Mouse (Mus musculus) splenic B cell, adult 2 months (primary cell): ENCODE data around the gene Adcy5.
A peak's percentile ranks its signal among the peaks of the same experiment; 100 is the strongest.

ENCODE experiments used
- DNase-seq: peaks from one replicate; pipeline ENCODE4 v3.0.0-alpha.2; 2011; ENCODE audit warnings: low read depth, low spot score
- H3K27me3 ChIP-seq: 2 replicates; pipeline ENCODE4 v1.6.1; 2012; ENCODE audit warnings: mild to moderate bottlenecking, low read length, moderate library complexity, mixed read lengths; ENCODE audit not compliant: control insufficient read depth, poor library complexity, insufficient read depth, severe bottlenecking
- H3K36me3 ChIP-seq: 2 replicates; pipeline ENCODE4 v1.6.1; 2012; ENCODE audit warnings: mild to moderate bottlenecking, low read length, moderate library complexity, mixed read lengths; ENCODE audit not compliant: control insufficient read depth, poor library complexity, insufficient read depth, severe bottlenecking

The Adcy5 gene

DNA sequence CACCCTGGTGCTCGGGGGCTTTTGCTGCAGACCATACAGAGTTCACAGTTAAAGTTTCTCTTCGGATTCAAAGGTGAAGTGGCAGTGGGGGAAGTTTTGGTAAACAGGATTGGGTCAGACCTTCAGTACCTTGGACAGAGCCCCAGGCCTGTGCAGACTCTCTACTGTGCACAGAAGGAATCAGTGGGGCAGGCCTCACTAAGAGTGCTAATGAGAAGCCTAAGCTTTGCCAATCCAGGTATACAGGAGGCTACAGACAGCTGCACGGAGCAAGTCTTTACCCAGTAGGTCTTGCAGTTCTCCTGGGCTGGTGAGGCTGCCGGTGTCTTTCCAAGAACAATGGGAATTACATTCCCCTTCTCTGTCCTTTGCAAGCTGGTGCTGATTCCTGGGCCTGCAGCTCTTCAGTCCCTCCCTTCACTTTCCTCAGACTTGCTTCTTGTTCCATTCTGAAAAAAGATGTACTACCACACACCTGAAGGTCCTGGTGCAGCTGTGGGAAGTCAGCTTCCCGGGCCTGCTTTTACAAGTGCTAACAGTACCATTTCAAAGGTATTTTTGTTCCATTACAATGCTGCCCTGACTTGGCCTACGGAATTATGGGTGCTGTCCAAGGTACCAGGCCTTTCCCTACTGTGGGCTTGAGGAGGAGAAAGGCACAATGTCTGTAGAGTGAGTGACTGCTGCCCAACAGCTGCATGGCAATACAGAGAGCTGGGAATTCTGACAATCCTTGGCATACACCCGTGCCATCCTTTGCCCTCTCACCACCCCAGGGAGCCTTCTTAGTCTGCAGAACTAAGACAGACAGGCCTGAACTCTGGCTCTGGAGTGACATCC lies 148.0 kb downstream of the Adcy5 start:
- DNase-seq, result peak; percentile 7
- no peaks in the 10 kb centered on the region for H3K36me3 ChIP-seq

DNA sequence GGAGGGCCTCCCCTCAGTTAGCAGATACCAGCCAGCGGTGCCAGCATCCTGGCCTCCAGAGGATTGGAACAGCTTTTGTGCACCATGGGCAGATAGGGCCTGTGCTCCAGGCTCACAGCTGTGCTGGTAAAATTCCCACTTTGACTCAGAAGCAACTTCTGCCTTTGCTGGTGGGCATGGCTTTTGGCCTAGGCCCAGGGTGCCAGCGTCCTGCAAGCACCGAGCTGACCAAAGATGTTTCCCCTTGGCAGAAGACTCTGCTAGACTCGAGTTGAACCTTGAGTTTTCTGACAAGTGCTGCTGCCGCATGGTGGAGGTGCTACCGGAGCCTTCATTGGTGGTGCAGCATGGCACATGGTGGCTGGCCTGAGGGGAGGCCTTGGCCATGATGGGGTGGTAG lies 149.0 kb downstream of the Adcy5 start:
- no peak for DNase-seq
- Histone ChIP-seq H3K36me3 (no peaks in the 10 kb centered on the region), H3K27me3 (no peaks in the 10 kb centered on the region)

More for the DNA sequence above, 148.0 kb downstream of the Adcy5 start:
- H3K27me3 ChIP-seq, result no peaks in the 10 kb centered on the region

DNA sequence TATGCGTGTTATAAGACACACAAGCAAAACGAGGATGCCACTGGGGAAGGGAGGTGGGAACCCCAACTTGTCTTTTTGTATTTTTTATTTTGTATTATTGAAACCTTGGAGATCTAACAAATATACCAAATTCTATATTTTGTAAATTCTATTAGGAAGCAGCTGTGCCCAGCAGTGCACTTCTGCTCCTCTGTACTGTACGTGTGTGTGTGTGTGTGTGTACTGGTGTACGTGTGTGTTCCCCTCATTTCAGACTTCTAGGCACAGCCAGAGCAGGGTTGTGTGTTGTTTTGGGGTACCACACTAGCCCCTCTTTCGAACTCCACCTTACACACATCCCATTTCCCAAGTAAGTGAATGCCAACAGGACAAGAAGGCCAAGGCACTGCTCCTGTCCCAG lies 149.7 kb downstream of the Adcy5 start:
- DNase-seq, result no peak
- no peaks in the 10 kb centered on the region for H3K36me3 ChIP-seq
- no peaks in the 10 kb centered on the region for H3K27me3 ChIP-seq

DNA sequence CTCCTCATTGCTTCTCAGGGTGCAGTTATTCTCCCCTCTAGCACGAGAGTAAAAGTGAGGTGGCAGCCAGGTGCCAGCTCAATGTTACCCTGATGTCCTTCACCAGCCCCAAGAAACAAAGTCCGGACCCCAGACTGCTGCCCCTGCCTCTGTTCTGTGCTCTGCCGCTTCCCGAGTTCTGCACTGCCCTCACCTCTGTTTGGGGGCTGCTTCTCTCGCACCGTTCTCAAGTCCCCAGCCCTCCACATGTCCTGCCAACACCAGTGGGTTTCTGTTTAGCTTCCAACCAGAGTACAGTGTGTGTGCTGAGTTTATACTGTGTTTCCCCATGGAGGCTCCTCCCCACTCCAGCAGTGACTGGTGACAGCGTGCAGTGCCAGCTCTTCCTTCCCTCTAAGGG lies 150.5 kb downstream of the Adcy5 start:
- no peak for DNase-seq

DNA sequence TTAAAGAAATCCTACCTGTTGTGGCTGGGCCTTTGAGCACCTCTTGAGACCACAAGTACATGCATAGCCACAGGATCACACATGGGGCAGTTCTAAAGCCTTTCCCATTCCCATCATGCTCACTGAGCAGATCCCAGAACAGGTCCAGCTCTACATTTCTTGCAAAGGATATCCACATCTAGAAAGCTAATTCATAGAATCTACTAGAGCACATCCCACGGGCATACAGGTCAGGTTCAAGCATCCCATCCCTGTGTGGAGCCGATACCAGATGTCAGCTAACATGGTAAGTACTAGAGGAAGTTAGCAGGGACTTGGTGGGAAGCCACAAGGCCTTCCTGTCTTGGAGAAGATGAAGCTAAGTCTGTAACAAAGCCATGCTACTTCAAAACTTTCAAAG lies 152.0 kb downstream of the Adcy5 start:
- Histone ChIP-seq H3K36me3 (0 out of 2 replicates have a peak, but pooled peaks cover under 1% of the 10 kb centered on the region), H3K27me3 (no peaks in the 10 kb centered on the region)
- DNase-seq, result no peak

More for the DNA sequence above, 150.5 kb downstream of the Adcy5 start:
- H3K27me3 ChIP-seq, result no peaks in the 10 kb centered on the region
- H3K36me3 ChIP-seq, result no peaks in the 10 kb centered on the region

DNA sequence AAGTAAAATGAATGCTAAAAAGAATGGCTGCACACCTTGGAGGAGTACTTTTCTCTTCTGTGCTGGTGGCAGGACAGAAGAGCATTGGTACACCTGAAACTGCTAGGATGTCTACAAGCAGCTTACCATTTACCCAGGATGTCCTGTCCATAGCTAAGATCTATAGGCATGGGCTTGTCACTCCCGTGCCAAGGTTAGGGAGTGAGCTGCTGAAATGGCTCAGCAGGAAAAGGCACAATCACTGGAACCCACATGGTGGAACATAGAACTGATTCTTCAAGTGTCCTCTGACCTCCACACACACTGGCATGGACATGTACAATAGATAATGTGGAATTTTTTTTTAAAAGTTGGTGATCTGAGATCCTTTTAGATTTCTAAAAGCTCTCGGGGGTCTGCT lies 152.7 kb downstream of the Adcy5 start:
- no peak for DNase-seq
- Histone ChIP-seq H3K36me3 (0 out of 2 replicates have a peak, but pooled peaks cover 1% of the 10 kb centered on the region), H3K27me3 (no peaks in the 10 kb centered on the region)

DNA sequence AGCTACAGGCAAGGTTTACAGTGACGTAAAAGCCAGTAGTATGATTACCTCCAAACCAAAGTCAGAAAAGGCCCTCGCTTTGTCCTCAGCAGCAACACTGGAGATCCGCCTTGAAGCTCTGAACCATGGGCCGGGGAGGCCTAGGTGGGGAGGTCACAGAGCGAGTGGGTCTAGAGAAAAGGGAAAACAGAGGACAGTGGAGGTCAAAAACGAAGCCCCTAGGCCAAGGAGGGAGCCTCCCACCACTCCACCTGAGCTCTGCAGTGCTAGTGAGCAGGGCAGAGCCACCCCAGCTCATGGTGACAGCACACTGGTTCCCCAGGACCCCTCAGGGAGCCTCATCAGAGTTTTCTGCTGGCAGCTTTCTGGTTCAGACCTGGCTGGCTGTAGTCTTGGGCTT lies 153.3 kb downstream of the Adcy5 start:
- 0 out of 2 replicates have a peak, but pooled peaks cover 3% of the 10 kb centered on the region for H3K36me3 ChIP-seq
- no peaks in the 10 kb centered on the region for H3K27me3 ChIP-seq
- DNase-seq, result no peak

DNA sequence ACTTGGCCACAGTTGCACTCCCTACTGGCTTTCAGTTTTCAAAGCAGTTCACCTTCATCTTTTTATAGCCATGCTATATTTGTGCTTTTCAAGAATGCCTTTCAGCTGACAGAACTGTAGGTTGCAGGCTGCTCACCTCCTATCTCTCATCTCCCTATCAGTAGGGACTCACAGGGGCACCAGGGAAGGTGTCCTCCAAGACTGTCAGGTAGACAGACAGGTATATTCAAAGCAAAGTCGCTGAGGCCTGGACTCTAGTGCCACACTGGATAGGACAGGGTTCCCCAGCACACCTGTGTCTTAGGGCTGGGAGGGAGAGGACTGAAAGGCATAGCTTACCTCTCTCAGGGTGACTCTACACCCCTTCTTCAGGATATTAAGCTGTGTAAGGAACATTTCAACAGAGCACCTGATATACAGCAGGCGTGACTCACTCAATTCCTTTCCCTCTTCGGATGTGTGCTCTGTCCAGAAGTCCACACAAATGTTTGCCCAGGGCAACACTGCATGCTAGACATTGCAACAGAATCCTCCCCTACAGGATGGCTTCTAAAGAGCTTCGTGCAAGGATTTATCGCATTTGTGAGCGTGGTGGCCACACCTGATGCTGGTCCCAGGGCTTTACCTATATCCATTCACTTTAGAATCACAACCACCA lies 153.9 kb downstream of the Adcy5 start:
- no peak for DNase-seq
- H3K36me3 ChIP-seq, result 0 out of 2 replicates have a peak, but pooled peaks cover 3% of the 10 kb centered on the region
- no peaks in the 10 kb centered on the region for H3K27me3 ChIP-seq

DNA sequence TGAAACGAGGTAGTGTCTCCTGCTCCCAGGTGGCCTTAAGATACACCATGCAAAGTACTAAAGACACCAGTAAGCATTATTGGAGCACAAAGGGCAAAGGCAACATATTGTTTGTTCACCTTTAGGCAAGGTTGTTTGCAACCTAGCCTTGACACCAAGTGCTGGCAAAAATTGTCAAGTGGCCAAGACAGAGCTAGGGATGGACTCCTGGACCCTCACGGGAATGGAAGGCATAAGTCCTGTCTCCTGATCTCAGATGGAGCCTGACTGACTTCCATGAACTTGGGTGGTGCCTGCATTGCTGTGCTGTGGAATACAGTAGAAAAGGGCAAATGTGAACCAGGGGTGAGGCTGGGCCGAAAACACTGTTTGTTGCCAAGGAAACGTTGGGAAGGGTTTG lies 155.0 kb downstream of the Adcy5 start:
- Histone ChIP-seq H3K36me3 (0 out of 2 replicates have a peak, but pooled peaks cover 3% of the 10 kb centered on the region), H3K27me3 (no peaks in the 10 kb centered on the region)
- no peak for DNase-seq

DNA sequence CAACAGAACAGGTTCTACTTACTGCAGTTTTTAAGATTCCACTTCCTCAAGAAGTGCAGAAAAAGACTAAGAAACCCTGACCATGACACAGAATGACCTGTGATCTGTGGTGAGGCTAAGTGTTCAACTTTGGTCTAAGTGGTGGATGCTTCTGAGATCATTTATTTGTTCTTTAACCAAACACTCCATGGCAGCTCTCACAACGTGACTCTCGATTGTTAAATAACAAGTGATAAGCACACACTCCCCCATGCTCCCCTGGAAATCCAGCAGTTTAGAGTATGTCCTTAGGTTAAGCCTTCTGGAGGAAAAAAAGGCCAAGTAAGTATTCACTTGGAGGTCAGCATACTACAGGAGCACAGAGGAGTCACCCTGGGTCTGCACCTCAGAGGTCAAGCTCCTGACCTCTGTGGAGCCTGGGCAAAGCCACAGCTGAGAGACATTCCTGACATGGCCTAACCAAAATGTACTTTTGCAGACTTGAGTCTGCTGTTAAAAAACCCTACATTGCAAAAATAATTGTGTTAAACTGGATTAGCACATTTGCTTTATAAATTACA lies 156.0 kb downstream of the Adcy5 start:
- Histone ChIP-seq H3K36me3 (0 out of 2 replicates have a peak, but pooled peaks cover 3% of the 10 kb centered on the region), H3K27me3 (no peaks in the 10 kb centered on the region)
- DNase-seq, result no peak

DNA sequence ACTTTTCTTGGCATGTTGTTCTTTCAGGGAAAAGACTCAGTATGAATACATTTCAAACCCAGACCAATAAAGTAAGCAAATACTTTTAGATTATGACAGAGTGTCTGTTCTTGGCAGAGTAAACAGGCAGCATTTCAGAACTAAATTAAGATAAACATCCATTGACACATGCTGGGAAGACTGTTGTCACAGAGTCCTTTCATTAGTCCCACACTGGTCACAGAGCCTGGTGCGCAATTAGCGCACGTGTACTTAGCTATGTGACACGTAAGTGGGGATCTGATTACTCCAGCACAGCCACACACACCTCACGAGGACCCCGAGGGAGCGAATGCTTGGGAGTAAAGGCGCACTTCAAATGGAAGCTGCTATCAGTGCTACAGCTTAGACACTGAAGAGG lies 156.9 kb downstream of the Adcy5 start:
- 0 out of 2 replicates have a peak, but pooled peaks cover 3% of the 10 kb centered on the region for H3K36me3 ChIP-seq
- DNase-seq, result no peak
- H3K27me3 ChIP-seq, result no peaks in the 10 kb centered on the region

DNA sequence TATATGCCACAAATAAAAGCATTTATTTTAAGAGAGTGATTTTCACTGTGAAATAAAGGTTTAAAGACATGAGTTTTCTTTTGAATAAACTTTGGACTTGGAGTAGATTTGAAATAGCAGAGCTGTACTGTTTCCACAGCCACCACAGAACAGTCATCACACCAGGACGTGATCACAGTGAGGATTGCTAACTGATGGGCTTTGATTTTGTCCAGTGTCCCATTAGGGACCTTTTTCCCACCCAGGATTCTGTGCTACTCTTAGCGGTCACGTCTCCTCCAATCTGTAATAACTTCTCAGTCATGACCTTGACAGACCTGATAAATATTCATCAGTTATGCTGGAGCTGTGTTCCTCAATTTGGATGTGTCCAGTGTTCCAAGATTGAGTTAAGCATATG lies 160.8 kb downstream of the Adcy5 start:
- no peak for DNase-seq
- no peaks in the 10 kb centered on the region for H3K27me3 ChIP-seq
- H3K36me3 ChIP-seq, result 0 out of 2 replicates have a peak, but pooled peaks cover 3% of the 10 kb centered on the region

DNA sequence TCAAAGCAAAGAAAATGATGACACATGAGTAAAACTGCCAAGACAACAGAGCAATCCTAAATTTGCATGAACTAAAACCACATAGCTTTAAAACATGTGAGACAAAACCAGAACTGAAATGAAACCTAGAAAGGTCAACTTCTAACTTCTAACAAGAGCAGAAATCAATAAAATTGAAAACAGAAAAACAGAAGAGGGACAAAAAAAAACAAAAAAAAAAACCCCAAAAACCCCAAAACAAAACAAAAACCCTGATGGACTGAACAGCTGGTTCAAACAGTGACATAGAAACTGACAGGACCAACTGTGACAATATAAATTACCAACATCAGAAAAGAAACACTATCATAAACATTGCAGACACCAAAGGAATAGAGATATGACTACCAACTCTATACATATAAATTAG lies 162.2 kb downstream of the Adcy5 start:
- DNase-seq, result no peak
- Histone ChIP-seq H3K27me3 (no peaks in the 10 kb centered on the region), H3K36me3 (0 out of 2 replicates have a peak, but pooled peaks cover 1% of the 10 kb centered on the region)

DNA sequence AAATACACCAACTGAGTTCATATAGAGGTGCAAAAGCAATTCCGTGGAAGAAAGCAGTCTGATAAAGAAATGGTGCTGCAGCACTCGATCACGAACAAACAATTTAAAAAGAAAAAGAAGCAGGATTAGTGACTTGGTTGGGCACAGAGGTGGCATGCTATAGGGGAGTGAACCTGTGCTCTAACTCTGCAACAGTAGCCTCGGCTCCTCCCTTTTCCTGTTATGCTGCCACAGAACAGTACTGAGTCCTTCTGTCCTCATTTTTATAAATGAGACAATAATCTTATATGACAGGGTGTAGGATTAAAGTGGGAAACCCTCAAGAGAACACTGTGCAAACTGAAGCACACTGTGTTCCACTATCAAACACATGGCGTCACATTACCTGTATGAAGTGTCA lies 162.8 kb downstream of the Adcy5 start:
- no peak for DNase-seq
- H3K27me3 ChIP-seq, result no peaks in the 10 kb centered on the region
- H3K36me3 ChIP-seq, result 0 out of 2 replicates have a peak, but pooled peaks cover 1% of the 10 kb centered on the region

DNA sequence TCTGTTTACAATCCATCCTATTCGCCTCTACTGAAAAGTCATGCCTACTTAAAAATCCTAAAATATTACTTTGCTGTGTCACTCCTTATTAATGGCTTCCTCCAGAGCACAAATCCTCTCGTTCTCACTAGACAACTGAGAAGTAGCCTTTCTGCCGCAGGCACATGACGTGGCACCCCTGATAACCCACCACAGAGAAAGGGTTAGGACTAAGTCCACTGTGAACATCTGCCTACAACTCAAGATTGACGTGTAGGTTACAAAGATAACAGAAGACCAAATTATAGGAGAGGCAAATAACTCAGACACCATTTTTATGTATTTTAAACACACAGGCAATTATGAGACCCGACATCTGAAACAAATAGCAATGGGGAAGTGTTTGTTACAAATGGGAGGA lies 163.7 kb downstream of the Adcy5 start:
- no peak for DNase-seq
- H3K36me3 ChIP-seq, result no peaks in the 10 kb centered on the region
- H3K27me3 ChIP-seq, result no peaks in the 10 kb centered on the region
